Mouse (Mus musculus): Measurements from ENCODE around the gene Scarf1.
"Not testable (repeated sequence)": the region's sequence is repeated elsewhere in the genome, so short reads cannot be mapped to it uniquely, and the experiment has no call there.

Scarf1 gene

DNA sequence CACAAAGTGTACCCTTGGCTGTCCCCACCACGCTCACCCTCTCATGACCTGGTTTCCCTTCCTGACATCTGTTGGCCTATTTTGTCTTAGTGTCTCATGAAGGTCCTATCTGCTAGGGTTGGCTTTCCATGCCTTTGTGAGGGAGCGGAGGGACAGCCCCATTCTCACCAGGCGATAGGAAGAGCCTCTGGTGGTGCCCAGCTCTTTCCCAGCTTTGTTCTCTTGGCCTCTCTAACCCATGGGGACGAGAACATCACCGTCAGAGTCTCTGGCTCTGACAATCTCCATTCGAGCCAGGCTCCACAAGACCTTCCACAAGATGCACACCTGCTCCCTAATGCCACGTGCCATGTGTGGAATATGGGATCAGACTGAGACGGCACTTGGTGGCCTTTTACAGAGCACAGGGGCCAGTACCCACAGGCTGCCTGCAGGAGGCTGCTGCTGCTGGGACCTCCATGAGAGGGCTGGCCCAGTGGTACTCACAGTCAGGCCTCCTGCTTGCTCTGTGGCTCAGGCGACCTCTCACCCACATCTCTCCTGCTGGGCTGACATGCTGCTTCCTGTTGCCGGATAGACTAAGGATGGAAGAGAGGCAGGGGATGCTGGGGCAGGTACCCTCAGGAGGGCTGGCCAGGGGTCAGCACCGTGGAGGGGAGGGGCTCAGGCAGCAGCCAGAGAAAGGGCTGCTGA lies 24.3 kb downstream of the Scarf1 start:
- no peak for DNase-seq (ENCODE audit: low spot score in 2 of 2)

DNA sequence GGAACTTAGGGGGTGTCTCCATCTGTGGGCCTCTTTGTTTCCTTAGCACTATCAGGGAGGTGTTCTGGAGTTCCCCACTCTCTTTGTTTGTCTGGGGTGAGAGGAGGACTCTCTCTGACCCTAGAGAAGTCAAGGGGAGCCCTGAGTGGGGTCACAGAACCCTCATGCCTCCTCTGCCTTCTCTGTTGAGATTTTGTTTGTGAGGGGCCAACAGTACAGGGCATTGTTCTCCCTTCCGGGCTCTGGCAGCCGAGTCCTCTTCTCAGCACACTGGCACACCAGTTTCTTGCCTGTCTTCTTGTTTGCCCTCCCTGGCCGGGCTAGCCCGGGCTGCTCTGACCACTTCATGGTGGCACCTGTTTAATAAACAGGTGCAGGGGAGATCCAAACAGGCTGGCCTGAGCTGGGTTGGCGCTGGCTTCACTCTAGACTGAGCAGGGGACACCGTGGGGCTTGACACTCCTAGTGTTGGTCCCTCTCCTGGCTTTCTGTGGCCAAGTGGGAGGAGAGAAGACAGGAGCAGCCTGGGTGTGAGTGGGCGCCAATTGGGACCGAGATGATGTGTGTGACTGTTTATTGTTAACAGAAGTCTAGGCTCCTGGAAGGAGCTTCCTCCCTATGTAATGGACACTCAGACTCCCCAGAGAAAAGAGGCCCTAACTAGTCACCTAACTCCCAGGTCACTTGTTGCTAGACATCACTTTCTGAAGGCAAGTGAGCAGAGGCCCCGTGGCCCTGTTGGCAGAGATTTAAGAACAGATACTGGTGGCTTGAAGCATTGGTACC lies 25.0 kb downstream of the Scarf1 start:
- DNase-seq (ENCODE audit: low spot score in 2 of 2) = no peak

DNA sequence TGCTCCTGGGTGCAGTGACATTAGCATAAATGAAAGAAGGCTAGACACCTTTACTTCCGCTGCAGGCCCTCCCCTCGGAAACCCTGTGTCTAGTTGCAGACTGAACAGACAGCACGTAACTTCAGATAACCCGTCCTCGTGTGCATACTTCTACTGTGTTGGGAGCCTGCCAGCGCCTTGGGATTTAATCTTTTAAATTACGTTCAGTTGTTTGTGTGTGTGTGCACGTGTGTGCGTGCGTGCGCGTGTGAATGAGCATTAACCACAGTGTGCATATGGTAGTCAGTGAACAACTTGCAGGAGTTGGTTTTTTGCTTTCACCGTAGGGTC lies 25.6 kb downstream of the Scarf1 start:
- no peak for DNase-seq (ENCODE audit: low spot score in 2 of 2)

DNA sequence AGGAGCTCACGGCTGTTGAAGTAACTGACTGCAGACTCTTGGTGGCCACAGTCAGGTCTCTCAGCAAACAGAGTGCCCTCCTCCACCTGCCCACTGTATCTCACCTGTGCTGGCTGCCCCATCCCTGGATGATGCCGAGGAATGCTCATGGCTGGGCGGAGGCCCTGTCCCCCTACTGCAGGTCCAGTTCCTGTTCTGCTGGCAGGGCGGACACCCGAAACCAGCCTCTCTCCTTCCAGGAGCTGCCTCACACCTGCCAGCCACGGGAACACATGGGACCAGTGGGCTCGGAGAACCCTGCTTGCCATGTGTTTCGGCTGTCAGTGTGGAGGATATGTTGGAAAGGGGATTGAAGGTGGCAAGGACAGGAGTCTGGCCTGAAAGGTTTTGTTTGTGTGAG lies 26.9 kb downstream of the Scarf1 start:
- DNase-seq (ENCODE audit: low spot score in 2 of 2) = no peak

DNA sequence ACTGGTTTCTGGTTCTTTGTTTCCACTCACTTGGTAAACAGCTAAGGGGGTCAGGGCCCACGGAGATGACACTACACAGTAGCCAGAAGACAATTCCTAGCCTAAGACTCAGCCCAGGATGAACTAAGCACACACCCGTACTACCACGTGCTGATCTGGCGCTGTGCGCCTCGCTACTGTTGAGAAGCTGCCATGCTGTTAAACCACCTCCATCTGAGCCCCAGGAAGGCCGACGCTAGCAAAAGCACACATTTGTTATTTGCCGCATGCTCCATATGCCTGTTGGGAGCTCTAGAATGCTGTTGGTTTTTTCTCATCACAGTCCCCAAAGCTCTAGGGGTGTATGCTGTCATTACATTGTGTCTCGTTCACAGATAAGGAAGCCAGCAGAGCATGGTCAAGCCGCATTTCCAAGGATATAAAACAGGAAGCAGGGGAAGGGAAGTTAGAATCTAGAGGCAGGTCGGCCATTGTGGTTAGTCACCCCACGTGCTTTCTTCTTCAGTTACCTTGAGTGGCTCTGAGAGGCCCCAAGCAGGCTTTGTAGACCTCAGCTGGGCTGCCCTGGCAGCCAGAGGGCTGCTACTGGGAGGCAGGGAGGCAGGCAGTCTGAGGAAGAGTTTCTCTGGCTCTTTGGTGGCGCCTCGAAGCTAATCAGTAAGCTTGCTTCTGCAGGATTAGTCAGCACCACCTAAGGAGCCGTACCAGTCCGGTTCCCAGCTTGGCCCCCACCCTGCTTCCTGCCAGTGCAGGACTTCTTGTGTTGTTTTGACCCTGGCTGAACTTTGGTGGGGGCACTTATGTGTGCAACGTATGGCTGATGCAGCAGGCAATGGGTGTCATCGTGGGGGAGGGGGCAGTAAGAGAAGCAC lies 27.6 kb downstream of the Scarf1 start:
- DNase-seq (ENCODE audit: low spot score in 2 of 2) = no peak

DNA sequence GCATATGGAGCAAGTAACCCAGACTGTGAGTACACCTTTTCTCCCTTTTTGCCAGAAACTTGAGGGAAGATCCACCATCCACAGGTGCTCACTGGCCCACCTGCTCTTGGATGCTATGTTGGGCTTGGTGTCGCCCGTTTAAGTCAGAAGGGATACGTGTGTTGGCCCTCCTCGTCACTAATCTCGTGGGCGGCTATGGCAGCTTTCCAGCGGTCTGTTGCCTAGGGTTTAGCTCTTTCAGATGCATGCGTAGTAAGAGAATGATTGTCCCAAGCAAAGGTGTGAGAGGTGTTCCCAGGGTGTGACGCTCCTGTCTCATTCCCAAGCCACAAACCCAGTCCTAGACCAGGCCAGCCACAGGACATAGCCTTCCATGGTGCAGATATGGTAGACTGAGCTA lies 31.4 kb downstream of the Scarf1 start:
- DNase-seq (ENCODE audit: low spot score in 2 of 2) = no peak

DNA sequence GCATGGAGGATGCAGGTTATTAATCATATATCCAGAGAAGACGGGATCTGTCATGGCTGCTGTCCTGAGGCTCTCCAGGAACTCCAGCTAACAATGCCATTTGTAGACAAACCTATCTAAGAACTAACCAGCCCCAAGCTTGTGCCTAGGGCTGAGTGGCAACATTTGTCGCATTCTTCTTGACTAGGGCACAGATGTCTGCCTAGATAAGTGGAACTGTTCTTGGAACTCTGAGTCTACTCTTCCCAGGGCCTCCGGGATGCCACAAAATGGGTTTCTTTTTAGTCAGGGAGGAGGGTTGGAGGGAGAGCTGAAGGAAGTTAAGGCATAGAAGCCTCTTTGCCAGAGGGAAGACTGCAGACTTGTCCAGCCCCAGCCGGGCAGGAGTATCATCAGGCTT lies 32.7 kb downstream of the Scarf1 start:
- DNase-seq (ENCODE audit: low spot score in 2 of 2) = no peak

DNA sequence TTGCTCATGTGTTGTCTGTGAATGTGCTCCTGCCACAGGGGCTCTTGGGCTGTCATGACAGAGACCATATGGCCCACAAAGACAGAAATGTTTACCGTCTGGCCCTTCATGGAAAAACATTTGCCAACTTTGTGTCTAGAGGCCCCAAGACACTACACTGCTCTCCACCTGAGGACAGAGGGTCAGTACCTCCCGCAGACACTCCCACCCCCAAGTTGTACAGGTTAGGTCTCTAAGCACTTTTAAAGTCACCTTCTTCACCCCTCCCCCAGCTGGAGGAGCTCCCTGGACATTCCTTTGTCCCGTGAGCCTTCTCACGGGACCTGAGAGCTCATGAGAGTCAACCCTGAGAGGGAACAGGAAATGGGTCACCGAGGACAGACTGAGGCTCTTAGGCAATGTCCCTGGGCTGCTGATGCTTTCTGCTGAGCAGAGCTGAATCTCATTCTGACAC lies 36.3 kb downstream of the Scarf1 start:
- DNase-seq (ENCODE audit: low spot score in 2 of 2) = no peak

DNA sequence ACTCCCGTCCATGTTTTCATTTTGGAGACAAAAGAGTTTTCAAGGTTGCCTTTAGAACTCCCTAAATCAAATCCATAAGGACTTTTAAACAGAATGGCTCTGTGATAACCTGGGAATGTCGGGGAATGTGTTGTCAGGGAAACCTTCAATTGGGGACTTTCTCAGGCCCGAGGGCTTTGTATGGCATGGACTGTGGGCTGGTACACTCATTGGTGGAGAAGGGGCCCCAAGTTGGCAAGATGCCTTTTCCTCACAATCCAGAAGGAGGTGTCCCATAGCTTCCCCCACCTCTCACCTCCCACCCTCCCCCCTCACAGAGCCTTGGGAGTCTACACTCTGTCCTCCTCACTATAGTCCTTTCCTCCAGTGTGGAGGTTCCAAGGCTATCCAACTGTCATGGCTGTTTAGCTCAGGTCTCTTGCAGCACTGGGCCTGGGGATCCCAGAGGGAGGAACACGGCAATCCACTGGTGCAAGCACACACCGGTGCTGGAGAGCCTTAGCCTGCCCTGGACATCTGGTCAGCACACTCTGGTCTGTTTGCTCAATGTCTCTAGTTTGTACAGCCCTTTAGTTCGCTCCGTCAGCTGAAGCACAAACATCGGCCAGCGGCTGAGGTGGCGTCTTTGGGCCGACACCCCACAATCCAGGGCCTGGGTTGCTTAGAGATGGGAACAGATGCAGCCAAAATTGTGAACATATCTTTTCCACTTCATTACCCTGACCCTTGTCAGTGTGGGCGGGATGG lies 37.0 kb downstream of the Scarf1 start:
- DNase-seq (ENCODE audit: low spot score in 2 of 2) = no peak

DNA sequence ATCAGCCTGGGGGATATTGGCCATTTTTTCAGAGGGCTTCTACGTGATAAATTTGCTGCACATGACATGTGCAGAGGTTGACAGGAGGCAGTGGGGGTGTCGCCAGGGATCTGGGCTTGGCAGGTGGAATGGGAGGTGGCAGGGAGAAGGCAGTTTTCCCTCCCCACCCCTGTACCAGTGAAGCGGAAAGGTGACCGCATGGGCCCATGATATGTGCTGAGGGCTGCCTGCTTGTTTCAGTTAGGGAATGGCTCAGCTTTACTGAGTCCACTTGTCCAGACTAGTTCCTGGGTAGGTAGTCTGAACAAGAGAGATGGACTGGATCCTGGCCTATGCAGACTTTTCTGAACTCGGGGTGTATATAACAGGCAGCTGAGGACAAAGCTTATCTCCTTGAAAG lies 38.0 kb downstream of the Scarf1 start:
- DNase-seq (ENCODE audit: low spot score in 2 of 2) = no peak

DNA sequence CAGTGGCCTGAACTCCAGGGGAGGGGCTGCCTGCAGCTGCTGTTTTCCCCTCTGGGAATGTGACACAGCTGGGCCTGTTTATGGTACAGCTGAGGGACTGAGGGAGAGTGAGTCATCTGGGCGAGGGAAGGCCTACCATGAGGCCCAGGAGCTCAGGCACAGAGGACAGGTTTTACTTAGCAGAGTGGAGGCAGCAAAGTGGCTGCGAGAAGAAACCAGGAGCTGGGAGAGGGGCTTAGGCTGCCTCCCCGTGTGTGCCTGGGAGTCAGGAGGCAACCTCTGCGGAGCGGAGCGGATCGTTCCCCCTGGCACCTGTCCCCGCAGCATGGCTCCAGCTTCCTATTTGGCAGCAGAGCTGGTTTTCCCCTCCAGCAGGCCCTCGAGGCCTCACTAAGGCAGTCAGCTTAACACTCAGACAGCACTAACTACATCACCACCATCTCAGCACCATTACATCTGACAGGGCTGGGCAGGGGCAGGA lies 38.7 kb downstream of the Scarf1 start:
- no peak for DNase-seq (ENCODE audit: low spot score in 2 of 2)

DNA sequence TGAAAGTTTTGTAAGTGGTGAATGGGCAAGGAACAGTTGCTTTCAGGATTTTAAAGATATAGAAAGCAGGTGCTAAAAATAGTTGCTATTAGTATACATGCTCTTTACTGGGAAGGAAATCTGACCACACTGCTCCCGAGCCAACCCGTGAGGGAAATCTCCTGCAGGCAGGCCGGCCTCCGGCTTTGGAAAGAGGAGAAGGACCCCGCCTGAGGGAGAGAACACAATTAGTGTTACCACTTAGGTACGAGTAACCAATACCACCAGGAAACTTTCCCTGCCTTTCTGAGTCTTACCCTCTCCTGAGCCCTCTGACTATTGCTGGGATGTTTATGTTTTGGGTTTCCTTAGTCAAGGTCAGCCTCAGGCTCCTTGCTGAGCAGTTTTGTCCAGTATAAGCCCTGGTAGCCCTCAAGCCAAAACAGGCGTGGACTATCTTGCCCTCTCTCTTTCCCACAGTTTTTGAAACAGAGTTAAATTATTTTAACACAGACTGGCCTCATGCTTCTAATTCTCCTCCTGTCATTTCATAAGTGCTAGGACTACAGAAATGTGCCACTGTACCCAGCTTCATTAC lies 39.7 kb downstream of the Scarf1 start:
- no peak for DNase-seq (ENCODE audit: low spot score in 2 of 2)

DNA sequence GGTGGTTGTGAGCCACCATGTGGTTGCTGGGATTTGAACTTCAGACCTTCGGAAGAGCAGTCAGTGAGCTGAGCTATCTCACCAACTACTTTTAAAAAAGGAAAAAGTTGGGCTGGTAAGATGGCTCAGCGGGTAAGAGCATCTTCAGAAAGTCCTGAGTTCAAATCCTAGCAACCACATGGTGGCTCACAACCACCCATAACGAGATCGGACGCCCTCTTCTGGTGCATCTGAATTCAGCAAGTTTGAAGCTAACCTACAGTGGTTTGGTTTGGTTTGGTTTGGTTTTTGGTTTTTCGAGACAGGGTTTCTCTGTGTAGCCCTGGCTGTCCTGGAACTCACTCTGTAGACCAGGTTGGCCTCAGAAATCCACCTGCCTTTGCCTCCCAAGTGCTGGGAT lies 42.7 kb downstream of the Scarf1 start:
- not testable (repeated sequence) for DNase-seq (ENCODE audit: low spot score in 2 of 2)

DNA sequence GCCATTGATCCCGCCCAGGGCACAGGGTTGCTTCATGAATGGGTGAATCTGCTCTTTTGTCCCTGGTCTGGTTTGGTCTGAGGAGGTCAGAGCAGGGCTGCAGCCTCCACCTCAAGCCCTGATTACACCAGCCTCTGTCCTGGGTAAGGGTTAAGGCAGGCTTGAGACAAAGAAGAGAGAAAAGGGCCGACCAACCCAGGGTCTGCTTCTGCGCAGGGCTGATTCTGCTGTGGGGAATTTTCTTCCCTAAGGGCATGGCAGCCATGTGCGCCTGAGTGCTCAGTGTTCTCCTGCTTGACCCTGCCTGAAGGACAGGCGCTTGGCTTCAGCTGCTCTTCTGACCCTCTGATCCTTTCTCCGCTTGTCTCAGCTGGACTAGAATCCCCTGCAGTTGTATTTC lies 43.8 kb downstream of the Scarf1 start:
- no peak for DNase-seq (ENCODE audit: low spot score in 2 of 2)

DNA sequence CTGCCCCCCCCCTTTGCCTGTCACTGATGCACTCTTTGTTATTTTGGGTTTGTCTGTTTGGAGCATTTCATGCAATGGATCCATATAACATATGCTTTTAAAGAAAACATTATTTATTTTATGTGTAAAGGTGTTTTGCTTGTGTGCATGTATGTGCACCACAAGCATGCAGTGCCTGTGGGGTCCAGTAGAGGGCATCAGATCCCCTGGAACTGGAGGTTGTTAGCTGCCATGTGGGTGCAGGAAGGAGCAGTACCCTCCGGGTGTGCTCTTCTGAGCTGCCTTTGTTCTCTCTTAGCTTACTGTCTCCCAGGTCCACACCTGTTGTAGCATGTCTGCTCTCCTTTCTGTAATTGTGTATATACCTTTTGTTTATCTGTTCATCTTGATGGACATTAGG lies 44.8 kb downstream of the Scarf1 start:
- DNase-seq (ENCODE audit: low spot score in 2 of 2) = no peak

DNA sequence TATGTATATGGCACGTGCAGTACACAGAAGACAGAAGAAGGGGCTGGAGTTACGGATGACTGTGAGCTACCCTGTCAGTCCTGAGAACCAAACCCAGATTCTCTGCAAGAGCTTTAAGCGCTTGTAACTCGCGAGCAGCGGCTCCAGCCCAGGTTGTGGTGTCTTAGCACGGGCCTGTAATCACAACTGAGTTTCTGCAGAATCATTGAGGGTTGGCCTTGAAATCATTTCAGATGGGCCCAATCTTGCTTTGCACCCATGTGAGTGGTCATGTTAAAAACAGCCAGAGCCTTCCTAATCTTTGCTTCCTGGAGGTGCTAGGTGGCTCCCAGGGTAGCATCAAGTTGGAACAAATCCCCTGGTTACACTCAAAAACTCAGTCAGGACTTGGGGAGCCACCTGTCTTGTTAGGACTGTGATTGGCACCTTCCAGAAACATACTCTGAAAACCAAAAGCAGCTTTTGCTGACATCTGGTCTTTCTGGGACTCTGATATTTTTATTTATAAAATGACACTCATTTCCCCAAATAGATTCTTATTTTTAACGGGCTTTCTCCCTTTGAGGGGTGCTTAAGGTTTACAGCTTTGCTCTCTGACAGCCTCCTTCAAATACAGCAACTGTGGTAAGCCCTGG lies 46.6 kb downstream of the Scarf1 start:
- DNase-seq (ENCODE audit: low spot score in 2 of 2) = no peak

DNA sequence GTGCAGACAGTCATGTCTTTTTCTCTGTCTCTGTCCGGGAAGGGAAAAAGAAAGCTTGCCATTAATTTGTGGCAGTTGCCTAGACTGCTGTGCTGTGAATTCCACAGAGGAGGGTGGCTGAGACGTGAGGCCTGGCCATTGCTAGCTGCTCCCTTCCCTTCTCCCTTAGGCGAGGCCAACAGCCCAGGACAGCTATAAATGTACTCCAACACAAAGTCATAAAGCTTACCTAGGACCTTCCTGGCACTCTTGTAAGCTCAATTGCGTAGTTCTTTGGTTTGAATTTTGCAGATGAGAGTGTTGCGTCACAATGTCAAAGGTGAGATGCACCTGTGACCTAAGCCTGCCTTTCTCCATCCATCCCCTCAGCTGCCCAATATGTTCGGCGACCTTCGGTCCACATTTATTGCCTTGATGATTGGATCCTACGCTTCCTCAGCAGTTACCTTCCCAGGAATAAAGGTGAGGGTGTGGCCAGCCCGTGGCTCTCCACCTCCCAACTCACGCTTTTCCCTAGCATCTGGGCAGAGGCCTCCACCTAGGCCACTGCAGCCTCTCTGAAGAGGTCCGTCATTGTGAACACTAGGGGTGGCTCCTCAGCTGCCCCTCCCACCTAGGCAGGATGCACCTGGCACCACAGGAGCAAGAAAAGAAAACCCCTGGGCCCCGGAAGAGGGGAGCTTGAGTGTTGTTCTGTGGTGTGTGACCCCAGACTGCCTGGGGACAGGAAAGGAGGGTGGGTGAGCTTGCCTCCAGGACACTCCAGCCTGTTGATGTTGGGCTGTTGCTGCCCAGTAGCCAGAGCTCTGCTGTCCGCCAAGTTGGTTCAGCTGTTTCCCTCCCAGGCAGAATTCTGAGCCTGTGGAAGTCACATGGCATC lies 47.4 kb downstream of the Scarf1 start:
- peak in 1 of 2 experiments; percentile 62 for DNase-seq (ENCODE audit: low spot score in 2 of 2)

DNA sequence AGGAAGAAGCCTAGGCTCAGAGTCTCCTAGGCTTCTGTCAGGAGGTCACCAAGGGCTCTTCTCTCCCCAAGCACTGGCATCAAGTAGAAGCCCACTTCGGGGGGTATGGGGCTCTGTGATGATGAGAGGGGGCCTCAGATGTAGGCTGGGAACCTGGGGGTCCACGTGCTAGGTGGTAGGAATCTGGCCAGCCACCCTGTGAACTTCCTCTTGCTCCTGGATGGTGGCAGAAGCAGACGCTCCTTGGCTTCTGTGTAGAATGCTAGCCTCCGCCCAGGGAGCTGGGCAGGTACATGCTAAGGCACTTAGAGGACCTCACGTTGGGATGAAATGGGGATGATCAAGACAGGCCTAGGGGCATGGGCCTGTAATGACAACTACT lies 48.1 kb downstream of the Scarf1 start:
- DNase-seq (ENCODE audit: low spot score in 2 of 2) = no peak

DNA sequence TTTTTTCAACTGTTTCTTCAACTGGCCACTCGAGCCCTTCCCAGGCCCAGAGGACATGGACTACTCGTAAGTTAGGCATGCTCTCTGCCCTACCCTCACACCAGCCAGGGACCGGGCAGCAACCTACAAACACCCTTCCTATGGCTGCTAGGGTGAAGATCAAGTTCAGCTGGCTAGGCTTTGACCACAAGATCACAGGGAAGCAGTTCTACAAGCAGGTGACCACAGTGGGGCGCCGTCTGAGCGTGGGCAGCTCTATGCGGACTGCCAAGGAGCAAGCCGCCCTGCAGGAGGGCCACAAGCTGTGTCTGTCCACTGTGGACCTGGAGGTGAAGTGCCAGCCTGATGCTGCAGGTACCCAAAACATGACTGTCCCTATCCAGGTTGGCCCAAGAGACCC lies 49.5 kb downstream of the Scarf1 start:
- no peak for DNase-seq (ENCODE audit: low spot score in 2 of 2)
